ENCODE assay signal across 19 mouse cellular contexts in genomic region chrX:145501666-145502355, GRCm38 (mm10). TPM values are rescaled to one million over a fixed set of nuclear protein-coding genes. Genes with fewer than 3 reads are reported as not detected.
A peak's percentile ranks its signal among the peaks of the same experiment; 100 is the strongest.
DNase-seq lines count a peak whose midpoint lies in the region; ATAC-seq lines count a peak whose summit lies in the region.
"Had no signal": no experiment of that assay in that cellular context is flagged by ENCODE, and none has a peak within 500 bp of the region (broad histone marks: within the 10 kb centered on the region; RNA-seq: fewer than 3 reads in every experiment).

No protein-coding gene starts in this region.

- no peak overlapping the region for H3K9ac ChIP-seq in hindbrain, embryonic 12.5 days
- no peak overlapping the region for H3K9ac ChIP-seq in hindbrain, embryonic 11.5 days (ENCODE audit: low read depth, low read length)
- no peak overlapping the region for H3K9ac ChIP-seq in kidney, embryonic 15.5 days
- H3K9ac ChIP-seq in kidney, embryonic 14.5 days (ENCODE audit: low read depth, low read length): no peak overlapping the region
- no peak overlapping the region for H3K9ac ChIP-seq in embryonic facial prominence, embryonic 11.5 days (replicated peaks; ENCODE audit: low read length)
- no peak overlapping the region for H3K9ac ChIP-seq in limb, embryonic 11.5 days (ENCODE audit: low read length)
- H3K9ac ChIP-seq: lung, embryonic 14.5 days had no signal

- no peak overlapping the region for H3K4me3 ChIP-seq in hindbrain, embryonic 12.5 days
- H3K4me3 ChIP-seq in hindbrain, embryonic 11.5 days (ENCODE audit: low read depth, low read length): no peak overlapping the region
- no peak overlapping the region for H3K4me3 ChIP-seq in kidney, embryonic 15.5 days (replicated peaks)
- no peak overlapping the region for H3K4me3 ChIP-seq in kidney, embryonic 14.5 days (ENCODE audit: low read length)
- peak overlapping the region; percentile 3; the same call in 1 of the 2 replicates for H3K4me3 ChIP-seq in embryonic facial prominence, embryonic 11.5 days (ENCODE audit: low read depth, low read length)
- H3K4me3 ChIP-seq in limb, embryonic 11.5 days (ENCODE audit: low read depth, low read length): no peak overlapping the region; the same call in 1 of the 2 replicates

- H3K4me1 ChIP-seq in hindbrain, embryonic 12.5 days: 0 out of 2 replicates have a peak, but pooled peaks cover 5% of the 10 kb centered on the region
- no peaks in the 10 kb centered on the region for H3K4me1 ChIP-seq in hindbrain, embryonic 11.5 days (replicated peaks; ENCODE audit: control insufficient read depth, insufficient read depth, low read length)
- H3K4me1 ChIP-seq in kidney, embryonic 15.5 days: 0 out of 2 replicates have a peak, but pooled peaks cover 4% of the 10 kb centered on the region
- no peaks in the 10 kb centered on the region for H3K4me1 ChIP-seq in kidney, embryonic 14.5 days (ENCODE audit: control insufficient read depth, insufficient read depth, low read length)
- no peaks in the 10 kb centered on the region for H3K4me1 ChIP-seq in embryonic facial prominence, embryonic 11.5 days (ENCODE audit: control insufficient read depth, insufficient read depth, low read length)
- 0 out of 2 replicates have a peak, but pooled peaks cover 4% of the 10 kb centered on the region for H3K4me1 ChIP-seq in limb, embryonic 11.5 days (ENCODE audit: control insufficient read depth, insufficient read depth, low read length)

- H3K36me3 ChIP-seq in hindbrain, embryonic 12.5 days: no peaks in the 10 kb centered on the region
- no peaks in the 10 kb centered on the region for H3K36me3 ChIP-seq in hindbrain, embryonic 11.5 days (ENCODE audit: control insufficient read depth, insufficient read depth, low read length)
- H3K36me3 ChIP-seq in kidney, embryonic 15.5 days: no peaks in the 10 kb centered on the region
- H3K36me3 ChIP-seq in kidney, embryonic 14.5 days (ENCODE audit: control insufficient read depth, insufficient read depth, low read length): no peaks in the 10 kb centered on the region
- no peaks in the 10 kb centered on the region for H3K36me3 ChIP-seq in embryonic facial prominence, embryonic 11.5 days (replicated peaks; ENCODE audit: control insufficient read depth, insufficient read depth, low read depth, low read length)
- no peaks in the 10 kb centered on the region for H3K36me3 ChIP-seq in limb, embryonic 11.5 days (ENCODE audit: control insufficient read depth, insufficient read depth, low read length)

- H3K27me3 ChIP-seq in hindbrain, embryonic 12.5 days: no peaks in the 10 kb centered on the region; the same call in 1 of the 2 replicates
- H3K27me3 ChIP-seq in hindbrain, embryonic 11.5 days (ENCODE audit: control insufficient read depth, insufficient read depth, low read length): no peaks in the 10 kb centered on the region
- 0 out of 2 replicates have a peak, but pooled peaks cover 3% of the 10 kb centered on the region for H3K27me3 ChIP-seq in kidney, embryonic 15.5 days
- H3K27me3 ChIP-seq in kidney, embryonic 14.5 days (ENCODE audit: control insufficient read depth, insufficient read depth, low read length): no peaks in the 10 kb centered on the region
- no peaks in the 10 kb centered on the region for H3K27me3 ChIP-seq in embryonic facial prominence, embryonic 11.5 days (ENCODE audit: control insufficient read depth, insufficient read depth, low read length)
- H3K27me3 ChIP-seq in limb, embryonic 11.5 days (ENCODE audit: control insufficient read depth, insufficient read depth, low read length): no peaks in the 10 kb centered on the region; the same call in 1 of the 2 replicates
- H3K27me3 ChIP-seq: CH12.LX had no signal

- no peak overlapping the region for H3K27ac ChIP-seq in hindbrain, embryonic 12.5 days
- H3K27ac ChIP-seq in hindbrain, embryonic 11.5 days (ENCODE audit: low read depth, low read length): no peak overlapping the region
- H3K27ac ChIP-seq in kidney, embryonic 15.5 days: 0 out of 2 replicates have a peak overlapping the region, but pooled peaks have one; percentile 3
- H3K27ac ChIP-seq in kidney, embryonic 14.5 days (ENCODE audit: low read depth, low read length): no peak overlapping the region
- no peak overlapping the region for H3K27ac ChIP-seq in embryonic facial prominence, embryonic 11.5 days (replicated peaks; ENCODE audit: low read depth, low read length)
- H3K27ac ChIP-seq in limb, embryonic 11.5 days (replicated peaks; ENCODE audit: low read depth, low read length): no peak overlapping the region

- 0 out of 2 replicates have a peak overlapping the region, but pooled peaks have one; percentile 4 for H3K4me2 ChIP-seq in hindbrain, embryonic 12.5 days (replicated peaks)
- H3K4me2 ChIP-seq in hindbrain, embryonic 11.5 days (replicated peaks; ENCODE audit: low read depth, low read length): no peak overlapping the region
- peak overlapping the region; percentile 32; the same call in 1 of the 2 replicates for H3K4me2 ChIP-seq in kidney, embryonic 15.5 days
- no peak overlapping the region for H3K4me2 ChIP-seq in kidney, embryonic 14.5 days (replicated peaks; ENCODE audit: low read depth, low read length)
- no peak overlapping the region for H3K4me2 ChIP-seq in embryonic facial prominence, embryonic 11.5 days (ENCODE audit: low read depth, low read length)
- H3K4me2 ChIP-seq in limb, embryonic 11.5 days (ENCODE audit: low read depth, severe bottlenecking): peak overlapping the region; percentile 28
- H3K4me2 ChIP-seq: lung, embryonic 14.5 days had no signal

- 44% methylated on average over 8 of the region's 8 CpGs for WGBS in hindbrain, embryonic 12.5 days
- WGBS in hindbrain, embryonic 11.5 days: 47% methylated on average over 8 of the region's 8 CpGs
- WGBS in kidney, embryonic 15.5 days: 61% methylated on average over 8 of the region's 8 CpGs
- WGBS in kidney, embryonic 14.5 days: 62% methylated on average over 8 of the region's 8 CpGs
- WGBS in embryonic facial prominence, embryonic 11.5 days: 30% methylated on average over 8 of the region's 8 CpGs
- 46% methylated on average over 8 of the region's 8 CpGs for WGBS in limb, embryonic 11.5 days

- no peak for ATAC-seq in hindbrain, embryonic 12.5 days (ENCODE audit: low FRiP score)
- no peak for ATAC-seq in hindbrain, embryonic 11.5 days (ENCODE audit: low FRiP score)
- no peak for ATAC-seq in kidney, embryonic 15.5 days (replicated peaks; ENCODE audit: low FRiP score)
- no peak for ATAC-seq in kidney, embryonic 14.5 days (ENCODE audit: low FRiP score, low TSS enrichment)
- ATAC-seq in embryonic facial prominence, embryonic 11.5 days (replicated peaks; ENCODE audit: insufficient number of reproducible peaks, low FRiP score, low TSS enrichment, low read depth): no peak
- ATAC-seq in limb, embryonic 11.5 days (ENCODE audit: insufficient number of reproducible peaks, low FRiP score, low TSS enrichment, low read depth): no peak
- ATAC-seq: inflammation-experienced regulatory T-cells, adult 6 months; midbrain, embryonic 16.5 days had no signal

- no peak for DNase-seq in hindbrain, embryonic 11.5 days (ENCODE audit: low spot score)
- no peak for DNase-seq in embryonic facial prominence, embryonic 11.5 days (ENCODE audit: low spot score)
- no peak for DNase-seq in limb, embryonic 11.5 days (ENCODE audit: low spot score)
- DNase-seq in right cerebral cortex, adult 18-20 months: no peak
- no peak for DNase-seq in spleen, postnatal 14 days (ENCODE audit: low spot score in 2 of 2)
- DNase-seq: adrenal gland, postnatal 14 days; cerebellum, adult 9-11 months; heart, adult 11 months; heart, postnatal 36 days; layer of hippocampus, postnatal 36 days; lung, embryonic 14.5 days; lung, postnatal 36 days; thymus, adult 2 months had no signal

- H3K9me3 ChIP-seq in hindbrain, embryonic 12.5 days (replicated peaks): no peaks in the 10 kb centered on the region
- H3K9me3 ChIP-seq in hindbrain, embryonic 11.5 days (ENCODE audit: control insufficient read depth, low read length): no peaks in the 10 kb centered on the region
- H3K9me3 ChIP-seq in kidney, embryonic 15.5 days (replicated peaks): no peaks in the 10 kb centered on the region
- H3K9me3 ChIP-seq in kidney, embryonic 14.5 days (ENCODE audit: control insufficient read depth, low read length): no peaks in the 10 kb centered on the region
- no peaks in the 10 kb centered on the region for H3K9me3 ChIP-seq in embryonic facial prominence, embryonic 11.5 days (replicated peaks; ENCODE audit: control insufficient read depth, low read length)
- no peaks in the 10 kb centered on the region for H3K9me3 ChIP-seq in limb, embryonic 11.5 days (ENCODE audit: control insufficient read depth, low read length)

RNA-seq across cellular contexts. Expression of gene Amot, which starts 3.2 kb away (rescaled TPM):
- 25.9 and 33.1 TPM in 2 replicates for polyA plus RNA-seq in hindbrain, embryonic 12.5 days (2016; fragmentation: Nextera tagmentation; extraction: Ambion mirVana)
- 18.2 and 20.6 TPM in 2 replicates for polyA plus RNA-seq in hindbrain, embryonic 11.5 days (2014; fragmentation: Nextera tagmentation; extraction: Ambion mirVana)
- 24.9 and 25.0 TPM in 2 replicates for polyA plus RNA-seq in kidney, embryonic 15.5 days (2015; fragmentation: Nextera tagmentation; extraction: Ambion mirVana)
- 17.4 and 32.5 TPM in 2 replicates for polyA plus RNA-seq in kidney, embryonic 14.5 days (2014; fragmentation: Nextera tagmentation; extraction: Ambion mirVana)
- polyA plus RNA-seq in embryonic facial prominence, embryonic 11.5 days (2014; fragmentation: Nextera tagmentation; extraction: Ambion mirVana): 43.3 and 48.1 TPM in 2 replicates
- polyA plus RNA-seq in limb, embryonic 11.5 days (2014; fragmentation: Nextera tagmentation; extraction: Ambion mirVana): 76.4 and 78.5 TPM in 2 replicates

Comparison
In these comparisons a context has a peak if more than half of its experiments do, and no peak if none do; other contexts are left out.
1. H3K4me2 ChIP-seq: peak in hindbrain, embryonic 12.5 days (single experiment), kidney, embryonic 15.5 days (single experiment) and limb, embryonic 11.5 days (single experiment); none in hindbrain, embryonic 11.5 days (single experiment), kidney, embryonic 14.5 days (single experiment) and embryonic facial prominence, embryonic 11.5 days (single experiment).